Mouse (Mus musculus) lung, adult 2 months (tissue): Measurements from ENCODE around the gene Tceal9.

Experiments used
- CTCF ChIP-seq: fragments of 200-500 bp; IDR thresholded peaks from 2 replicates; pipeline ENCODE4 v1.5.1; 2011; ENCODE audit warnings: mild to moderate bottlenecking, low read length, control low read depth; ENCODE audit not compliant: insufficient read depth
- POLR2A ChIP-seq: fragments of 200-500 bp; IDR thresholded peaks from 2 replicates; pipeline ENCODE4 v1.6.1; 2011; ENCODE audit warnings: low read depth, mild to moderate bottlenecking, control low read depth, low read length, borderline replicate concordance; ENCODE audit errors: extremely low read depth

- TF ChIP-seq CTCF (no peak), POLR2A (no peak)
Observed at GRCm38 (mm10) chrX:136223714-136224113, 21.2 kb upstream of the Tceal9 start.
